Mouse (Mus musculus): ENCODE measurements around the gene P2ry2. TPM values are rescaled to one million over a fixed set of nuclear protein-coding genes. Genes with fewer than 3 reads are reported as not detected.

P2ry2 gene
- polyA plus RNA-seq, 1 experiment, result not detected

- WGBS, result 85% methylated on average over 7 of the region's 7 CpGs
- Histone ChIP-seq H3K4me3 (ENCODE audit: insufficient read depth, low read depth, low read length) (no peak overlapping the region), H3K27ac (ENCODE audit: insufficient read depth, low read depth, low read length) (no peak overlapping the region), H3K4me1 (ENCODE audit: control insufficient read depth, insufficient read depth, low read length) (peaks cover 13% of the 10 kb centered on the region; the same call in 1 of the 2 replicates)
- TF ChIP-seq POLR2A (IDR thresholded peaks at IDR 0.05; ENCODE audit: insufficient read depth, low read depth, low read length), result no peak
- no peak for TF ChIP-seq CTCF (IDR thresholded peaks at IDR 0.05; ENCODE audit: insufficient read depth, low read depth, low read length)
Observed at GRCm38 (mm10) chr7:101049326-101050087, 36.8 kb upstream of the P2ry2 start.

GRCm38 (mm10) chr7:101048247-101048646 is 35.6 kb upstream of the P2ry2 start:
- TF ChIP-seq CTCF (IDR thresholded peaks at IDR 0.05; ENCODE audit: insufficient read depth, low read depth, low read length) (no peak), POLR2A (IDR thresholded peaks at IDR 0.05; ENCODE audit: insufficient read depth, low read depth, low read length) (no peak)
- Histone ChIP-seq H3K4me3 (ENCODE audit: insufficient read depth, low read depth, low read length) (no peak overlapping the region), H3K4me1 (ENCODE audit: control insufficient read depth, insufficient read depth, low read length) (peaks cover 13% of the 10 kb centered on the region; the same call in 1 of the 2 replicates), H3K27ac (ENCODE audit: insufficient read depth, low read depth, low read length) (no peak overlapping the region)
- WGBS, result 90% methylated on average over 5 of the region's 5 CpGs

- Histone ChIP-seq H3K4me3 (ENCODE audit: insufficient read depth, low read depth, low read length) (no peak overlapping the region), H3K4me1 (ENCODE audit: control insufficient read depth, insufficient read depth, low read length) (peaks cover 8% of the 10 kb centered on the region; the same call in 1 of the 2 replicates), H3K27ac (ENCODE audit: insufficient read depth, low read depth, low read length) (no peak overlapping the region)
- WGBS, result 69% methylated on average over 8 of the region's 8 CpGs
- TF ChIP-seq CTCF (IDR thresholded peaks at IDR 0.05; ENCODE audit: insufficient read depth, low read depth, low read length) (no peak), POLR2A (IDR thresholded peaks at IDR 0.05; ENCODE audit: insufficient read depth, low read depth, low read length) (no peak)
Observed at GRCm38 (mm10) chr7:101043846-101044541, 31.3 kb upstream of the P2ry2 start.

DNA sequence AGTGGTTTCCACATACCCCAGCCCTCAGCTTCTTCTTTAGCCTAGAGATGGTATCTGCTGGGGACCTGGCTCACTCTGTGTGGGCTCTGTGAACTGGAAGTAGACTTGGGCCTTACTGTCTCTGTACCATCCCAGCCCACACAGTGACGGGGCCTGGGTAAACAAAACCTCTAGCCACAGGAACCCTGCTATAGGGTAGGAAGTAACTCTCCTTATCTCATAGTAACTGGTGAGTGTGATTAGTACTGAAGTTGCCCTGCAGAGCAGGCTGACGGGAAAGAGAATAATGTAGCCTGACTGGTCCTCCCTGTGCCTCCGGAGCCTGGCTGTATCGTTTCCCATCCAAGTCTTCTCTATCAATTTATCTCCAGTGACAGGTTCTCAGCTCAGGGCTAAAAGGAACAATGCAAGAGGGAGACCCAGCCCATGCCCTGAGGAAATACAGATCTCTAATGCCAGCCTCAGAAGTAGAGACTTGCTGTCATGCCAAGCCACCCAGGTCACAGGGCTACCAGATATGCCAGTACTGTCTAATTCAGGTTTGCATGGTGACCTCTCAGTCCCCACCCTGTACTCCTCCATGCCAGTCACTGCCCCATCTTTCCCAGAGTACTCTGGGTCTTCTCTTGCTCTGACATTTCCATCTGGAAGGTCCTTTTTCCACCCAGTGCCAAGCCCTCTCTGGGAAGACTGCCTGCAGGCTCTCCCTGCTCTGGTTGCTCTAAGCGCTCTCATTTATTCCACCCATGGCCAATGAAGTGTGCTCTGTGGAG is 29.5 kb upstream of the P2ry2 start:
- Histone ChIP-seq H3K4me1 (ENCODE audit: control insufficient read depth, insufficient read depth, low read length) (0 out of 2 replicates have a peak, but pooled peaks cover 2% of the 10 kb centered on the region), H3K4me3 (ENCODE audit: insufficient read depth, low read depth, low read length) (no peak overlapping the region), H3K27ac (ENCODE audit: insufficient read depth, low read depth, low read length) (no peak overlapping the region)
- 88% methylated on average over 5 of the region's 5 CpGs for WGBS
- no peak for TF ChIP-seq CTCF (IDR thresholded peaks at IDR 0.05; ENCODE audit: insufficient read depth, low read depth, low read length)
- TF ChIP-seq POLR2A (IDR thresholded peaks at IDR 0.05; ENCODE audit: insufficient read depth, low read depth, low read length), result no peak

- Histone ChIP-seq H3K4me3 (ENCODE audit: insufficient read depth, low read depth, low read length) (no peak overlapping the region), H3K4me1 (ENCODE audit: control insufficient read depth, insufficient read depth, low read length) (0 out of 2 replicates have a peak, but pooled peaks cover 2% of the 10 kb centered on the region), H3K27ac (ENCODE audit: insufficient read depth, low read depth, low read length) (no peak overlapping the region)
- WGBS, result 90% methylated on average over 2 of the region's 2 CpGs
- TF ChIP-seq CTCF (IDR thresholded peaks at IDR 0.05; ENCODE audit: insufficient read depth, low read depth, low read length), result no peak
- TF ChIP-seq POLR2A (IDR thresholded peaks at IDR 0.05; ENCODE audit: insufficient read depth, low read depth, low read length), result no peak
Observed at GRCm38 (mm10) chr7:101041544-101041943, 28.9 kb upstream of the P2ry2 start.

- 97% methylated on average over 2 of the region's 2 CpGs for WGBS
Observed at GRCm38 (mm10) chr7:101033371-101033770, 20.7 kb upstream of the P2ry2 start.

GRCm38 (mm10) chr7:101031234-101031633 is 18.6 kb upstream of the P2ry2 start:
- Histone ChIP-seq H3K27ac (ENCODE audit: insufficient read depth, low read depth, low read length) (no peak overlapping the region), H3K4me1 (ENCODE audit: control insufficient read depth, insufficient read depth, low read length) (0 out of 2 replicates have a peak, but pooled peaks cover 3% of the 10 kb centered on the region), H3K4me3 (ENCODE audit: insufficient read depth, low read depth, low read length) (no peak overlapping the region)
- no peak for TF ChIP-seq CTCF (IDR thresholded peaks at IDR 0.05; ENCODE audit: insufficient read depth, low read depth, low read length)
- no peak for TF ChIP-seq POLR2A (IDR thresholded peaks at IDR 0.05; ENCODE audit: insufficient read depth, low read depth, low read length)
- 33% methylated on average over 8 of the region's 8 CpGs for WGBS

More at GRCm38 (mm10) chr7:101033371-101033770, 20.7 kb upstream of the P2ry2 start:
- no peak overlapping the region for H3K4me3 ChIP-seq (ENCODE audit: insufficient read depth, low read depth, low read length)
- H3K4me1 ChIP-seq (ENCODE audit: control insufficient read depth, insufficient read depth, low read length), result 0 out of 2 replicates have a peak, but pooled peaks cover under 1% of the 10 kb centered on the region
- no peak overlapping the region for H3K27ac ChIP-seq (ENCODE audit: insufficient read depth, low read depth, low read length)
- TF ChIP-seq CTCF (IDR thresholded peaks at IDR 0.05; ENCODE audit: insufficient read depth, low read depth, low read length) (no peak), POLR2A (IDR thresholded peaks at IDR 0.05; ENCODE audit: insufficient read depth, low read depth, low read length) (no peak)

GRCm38 (mm10) chr7:101030756-101031155 is 18.1 kb upstream of the P2ry2 start:
- 0 out of 2 replicates have a peak, but pooled peaks cover 3% of the 10 kb centered on the region for H3K4me1 ChIP-seq (ENCODE audit: control insufficient read depth, insufficient read depth, low read length)
- no peak overlapping the region for H3K27ac ChIP-seq (ENCODE audit: insufficient read depth, low read depth, low read length)
- TF ChIP-seq CTCF (IDR thresholded peaks at IDR 0.05; ENCODE audit: insufficient read depth, low read depth, low read length), result no peak
- no peak for TF ChIP-seq POLR2A (IDR thresholded peaks at IDR 0.05; ENCODE audit: insufficient read depth, low read depth, low read length)

More at GRCm38 (mm10) chr7:101030756-101031155, 18.1 kb upstream of the P2ry2 start:
- H3K4me3 ChIP-seq (ENCODE audit: insufficient read depth, low read depth, low read length), result no peak overlapping the region

All from olfactory bulb, adult 2 months (tissue).